Mouse (Mus musculus) kidney, postnatal 14 days (tissue): ENCODE data around the gene Klf16.
"Not testable (repeated sequence)": the region's sequence is repeated elsewhere in the genome, so short reads cannot be mapped to it uniquely, and the experiment has no call there.

Source experiments
- DNase-seq: peaks from one replicate; pipeline ENCODE4 v3.0.0; 2022; ENCODE audit warnings: mixed read lengths

The Klf16 gene

DNA sequence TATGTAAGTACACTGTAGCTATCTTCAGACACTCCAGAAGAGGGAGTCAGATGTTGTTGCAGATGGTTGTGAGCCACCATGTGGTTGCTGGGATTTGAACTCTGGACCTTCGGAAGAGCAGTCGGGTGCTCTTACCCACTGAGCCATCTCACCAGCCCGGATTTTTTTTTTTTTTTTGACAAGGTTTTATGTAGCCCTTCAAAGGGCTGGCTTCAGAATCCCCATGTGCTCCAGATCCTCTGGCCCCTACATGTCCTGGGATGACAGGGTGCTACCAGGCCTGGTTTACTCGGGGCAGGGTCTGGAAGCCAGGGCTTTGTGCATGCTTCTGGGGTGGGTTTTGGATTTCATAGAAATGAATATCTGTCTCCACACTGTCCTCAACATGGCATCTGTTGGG lies 28.6 kb upstream of the Klf16 start, which contains the start of gene Gm49322:
TSS of gene Gm49322 (plus strand) at position 301 of the 400 bp plus-strand sequence.
- not testable (repeated sequence) for DNase-seq

GRCm38 (mm10) chr10:80604988-80605387 lies 27.9 kb upstream of the Klf16 start:
- DNase-seq, result no peak

- DNase-seq, result no peak
These were observed 26.9 kb upstream of the Klf16 start for GRCm38 (mm10) chr10:80604001-80604509.

DNA sequence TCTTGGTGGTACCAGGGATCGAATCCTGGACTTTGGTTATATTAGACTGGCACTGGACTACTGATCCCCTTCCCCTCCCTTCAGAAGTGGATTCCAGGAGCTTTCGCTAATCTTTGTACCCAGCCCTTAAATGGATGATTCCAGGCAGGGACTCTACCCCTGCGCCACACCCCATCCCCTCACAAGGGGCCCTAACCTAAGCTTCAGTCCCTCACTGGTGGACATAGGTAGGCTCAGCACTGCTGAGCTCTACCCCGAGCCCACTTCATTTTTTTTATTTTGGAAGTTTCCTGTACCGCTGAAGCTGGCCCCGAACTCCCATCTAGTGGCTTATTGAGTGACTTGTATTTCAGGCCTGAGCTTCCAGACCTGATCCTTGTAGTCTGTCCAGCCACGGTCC lies 26.2 kb upstream of the Klf16 start:
- DNase-seq, result no peak

GRCm38 (mm10) chr10:80602698-80603325 lies 25.7 kb upstream of the Klf16 start, which contains the start of the genes Scamp4 and Adat3:
Scamp4 (plus strand) TSS chr10:80602872.
Adat3 (plus strand) TSS chr10:80602880.
- peak; percentile 96 for DNase-seq

DNA sequence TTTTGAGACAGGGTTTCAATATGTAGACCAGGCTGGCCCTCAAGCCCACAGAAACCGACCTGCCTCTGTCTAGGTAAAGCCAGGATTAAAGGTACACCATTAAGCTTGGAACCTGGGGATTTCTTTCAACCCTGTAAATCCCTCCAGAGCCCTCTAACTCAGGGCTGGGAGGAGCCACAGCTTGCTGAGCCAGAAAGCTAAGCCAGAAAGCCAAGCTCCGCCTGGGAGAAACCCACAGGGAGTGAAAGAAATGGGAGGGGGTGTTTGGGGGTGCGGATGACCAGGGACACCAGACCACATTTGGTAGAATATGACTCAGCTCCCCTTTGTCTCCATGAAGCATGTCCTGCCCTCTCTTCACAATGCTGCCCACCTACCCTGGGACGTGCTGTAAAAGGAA lies 19.2 kb upstream of the Klf16 start:
- no peak for DNase-seq

- peak; percentile 99 for DNase-seq
These were observed 13.0 kb upstream of the Klf16 start, which contains the start of gene Abhd17a for GRCm38 (mm10) chr10:80589879-80590854. Abhd17a (minus strand) TSS chr10:80590341.

GRCm38 (mm10) chr10:80589127-80589878 lies 12.2 kb upstream of the Klf16 start:
- no peak for DNase-seq

DNA sequence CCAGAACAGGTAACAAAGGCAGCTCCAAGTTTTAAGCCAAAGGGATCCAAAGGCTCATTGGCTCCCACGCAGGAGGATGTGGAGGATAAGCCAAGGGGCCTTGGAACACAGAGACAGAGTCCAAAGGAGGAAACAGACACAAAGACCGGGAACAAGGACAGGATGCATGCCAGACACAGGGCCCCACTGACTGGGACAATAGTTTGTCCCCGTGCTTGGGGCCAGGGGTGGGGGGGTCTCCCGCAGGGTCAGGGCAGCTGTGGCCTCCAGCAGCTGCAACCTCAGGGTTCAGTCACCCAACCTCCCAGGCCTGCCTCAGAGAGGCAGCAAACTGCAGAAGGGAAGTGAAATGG lies 10.2 kb upstream of the Klf16 start:
- peak; percentile 78 for DNase-seq

DNA sequence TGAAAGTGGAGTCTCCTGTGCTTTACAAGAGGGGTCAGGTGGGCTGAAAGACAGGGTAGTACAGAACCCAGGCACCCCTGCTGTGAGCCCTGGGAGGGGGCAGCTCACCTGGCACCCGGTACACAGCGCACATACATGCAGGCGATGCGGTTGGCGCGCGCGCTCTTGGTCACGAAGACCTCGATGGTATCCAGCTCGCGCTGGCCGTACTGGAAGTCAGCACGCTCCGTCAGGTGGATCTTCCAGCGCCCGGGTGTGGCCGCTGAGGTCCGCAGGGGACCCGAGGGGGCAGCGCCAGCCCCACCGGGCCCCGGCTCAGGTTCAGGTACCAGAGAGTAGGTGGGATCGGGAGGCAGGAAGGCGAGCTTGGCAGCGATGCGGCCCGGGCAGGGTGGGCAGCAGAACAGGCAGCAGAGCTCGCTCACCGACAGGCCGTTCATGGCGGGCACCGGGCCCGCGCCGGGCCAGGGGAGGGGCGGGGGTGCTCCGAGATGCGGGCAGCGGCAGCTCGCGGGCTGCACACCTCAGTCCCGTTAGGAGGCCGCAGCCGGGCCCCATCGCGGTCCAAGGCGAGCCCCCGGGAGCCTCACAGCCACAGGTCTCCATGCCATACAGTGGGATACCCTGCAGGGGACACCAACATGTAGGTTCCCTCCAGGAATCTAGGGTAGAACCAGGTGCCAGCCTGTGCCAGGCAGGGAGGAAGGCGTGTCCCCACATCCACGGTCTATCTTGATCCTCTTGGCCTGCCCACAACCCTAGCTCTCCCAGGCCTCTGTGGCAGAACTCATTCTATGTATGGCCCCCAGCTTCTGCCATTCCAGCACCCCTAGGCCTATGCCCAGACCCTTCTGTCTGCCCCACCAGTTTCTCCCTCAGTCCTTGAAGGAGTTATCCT lies 9.5 kb upstream of the Klf16 start:
- DNase-seq, result no peak

DNA sequence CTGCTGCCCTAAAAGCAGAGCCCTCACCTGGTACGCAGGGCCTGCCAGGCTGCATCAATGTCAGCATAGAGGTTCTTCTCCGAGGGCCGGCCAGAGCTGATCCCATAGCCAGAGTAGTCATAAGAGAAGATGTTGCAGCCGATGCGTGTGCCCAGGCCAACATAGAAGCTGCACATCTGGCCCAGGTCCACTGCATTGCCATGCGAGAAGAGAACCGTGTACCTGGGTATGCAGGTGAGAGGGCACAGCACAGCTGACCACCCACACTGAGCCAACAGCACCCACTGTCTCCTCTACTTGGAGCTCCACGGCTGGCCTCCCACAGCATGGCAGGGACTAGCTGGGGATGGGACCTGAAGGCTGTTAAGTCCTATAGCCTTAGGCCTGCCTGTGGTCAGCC lies 8.5 kb upstream of the Klf16 start:
- DNase-seq, result no peak

GRCm38 (mm10) chr10:80584642-80585552 lies 7.8 kb upstream of the Klf16 start:
- DNase-seq, result peak; percentile 19

DNA sequence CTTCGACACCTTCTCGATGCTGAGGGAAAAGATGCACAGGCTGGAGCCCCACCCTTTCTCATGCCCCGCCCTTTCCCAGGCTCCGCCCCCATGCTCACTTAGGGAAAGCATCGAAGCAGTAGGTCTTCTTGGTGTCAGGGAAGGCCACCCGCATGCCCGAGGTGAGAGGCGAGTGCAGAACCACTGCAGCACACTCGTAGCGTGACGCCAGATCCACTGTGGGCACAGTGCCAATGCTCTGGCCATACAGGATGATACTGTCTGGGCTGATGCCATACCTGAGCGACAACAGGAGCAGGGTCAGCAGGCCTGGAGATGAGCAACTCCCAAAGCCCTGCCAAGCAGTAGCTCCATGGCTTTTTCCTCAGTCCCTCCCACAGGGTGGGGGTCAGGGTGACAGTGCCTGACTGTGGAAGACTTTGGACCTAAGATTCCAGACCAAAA lies 6.9 kb upstream of the Klf16 start:
- peak; percentile 76 for DNase-seq

DNA sequence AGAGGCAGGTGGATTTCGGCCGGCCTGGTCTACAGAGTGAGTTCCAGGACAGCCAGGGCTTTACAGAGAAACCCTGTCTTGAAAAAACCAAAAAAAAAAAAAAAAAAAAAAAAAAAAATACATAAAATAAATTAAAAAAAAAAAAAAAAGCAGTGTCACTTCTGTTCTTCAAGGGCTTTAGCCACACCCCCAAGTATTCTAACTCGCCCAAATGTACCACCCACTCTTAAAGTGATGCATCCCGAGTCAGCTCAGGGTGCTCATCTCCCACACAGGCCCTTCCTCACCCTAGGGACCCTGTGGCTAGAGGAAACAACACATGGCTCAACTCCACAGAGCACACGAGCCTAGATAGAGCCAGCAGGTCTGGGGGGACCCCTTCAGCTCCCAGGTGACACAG lies 5.9 kb upstream of the Klf16 start:
- no peak for DNase-seq

- DNase-seq, result peak; percentile 80
These were observed 1.8 kb upstream of the Klf16 start for GRCm38 (mm10) chr10:80578911-80579310.

DNA sequence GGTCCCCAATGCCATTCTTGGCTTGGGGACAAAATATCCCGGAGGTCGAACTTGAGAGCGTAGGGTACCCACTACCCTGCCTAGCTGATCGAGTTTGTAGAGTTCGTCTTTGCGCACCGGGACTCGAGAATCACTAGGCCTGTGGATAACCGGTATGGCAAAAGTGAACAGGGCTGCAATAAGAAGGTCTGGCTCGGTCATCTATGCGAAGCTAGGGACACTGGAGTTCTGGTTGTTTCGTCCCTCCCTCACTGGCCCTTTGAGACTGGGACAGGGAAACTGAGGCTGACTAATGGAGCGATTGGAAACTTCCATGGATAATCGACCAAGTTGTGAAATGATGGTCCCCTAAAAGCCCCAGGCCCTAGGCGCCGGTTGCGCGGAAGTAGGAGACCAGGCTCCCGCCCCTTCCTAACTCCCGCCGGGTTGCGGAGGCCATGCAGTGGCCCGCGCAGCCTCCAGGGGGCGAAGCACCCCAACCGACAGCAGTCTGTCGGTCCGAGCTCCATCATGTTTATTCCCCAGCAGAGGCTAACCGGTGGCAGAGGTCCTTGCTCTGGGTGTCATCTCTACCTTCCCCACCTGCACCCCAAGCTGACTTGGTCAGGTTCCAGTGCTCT lies 1.1 kb upstream of the Klf16 start:
- peak; percentile 92 for DNase-seq

- DNase-seq, result peak; percentile 77
These were observed 548 bp downstream of the Klf16 start for GRCm38 (mm10) chr10:80576351-80577194.

- no peak for DNase-seq
These were observed 1.2 kb downstream of the Klf16 start for GRCm38 (mm10) chr10:80575925-80576324.

GRCm38 (mm10) chr10:80574896-80575295 lies 2.2 kb downstream of the Klf16 start:
- no peak for DNase-seq
